Mouse (Mus musculus): ENCODE measurements around the gene Pigq.

Pigq gene

DNA sequence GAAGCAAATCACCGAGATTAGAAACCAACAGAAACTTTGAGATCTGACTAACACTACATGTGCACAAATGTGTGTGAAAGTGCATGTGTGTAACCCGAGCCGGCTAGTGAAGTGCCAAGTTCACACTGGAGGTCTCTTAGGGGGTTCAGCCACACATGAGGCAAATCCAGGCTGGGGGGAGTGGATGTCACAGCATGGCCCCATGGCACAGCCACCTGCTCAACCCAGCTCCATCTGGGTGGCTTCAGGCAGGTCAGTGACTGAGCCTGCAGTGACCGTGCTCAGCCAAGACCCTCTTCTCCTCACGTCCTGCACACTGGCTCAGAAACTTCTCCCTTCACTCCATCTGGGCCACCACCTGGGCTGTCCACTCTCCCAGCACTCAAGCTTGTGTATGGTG lies 5.2 kb upstream of the Pigq start:
- no peak for TF ChIP-seq GATA4 (IDR thresholded peaks at IDR 0.05; ENCODE audit: insufficient replicate concordance, low read length)

GRCm38 (mm10) chr17:25948051-25948450 lies 3.3 kb upstream of the Pigq start:
- no peak for TF ChIP-seq GATA4 (IDR thresholded peaks at IDR 0.05; ENCODE audit: insufficient replicate concordance, low read length)

DNA sequence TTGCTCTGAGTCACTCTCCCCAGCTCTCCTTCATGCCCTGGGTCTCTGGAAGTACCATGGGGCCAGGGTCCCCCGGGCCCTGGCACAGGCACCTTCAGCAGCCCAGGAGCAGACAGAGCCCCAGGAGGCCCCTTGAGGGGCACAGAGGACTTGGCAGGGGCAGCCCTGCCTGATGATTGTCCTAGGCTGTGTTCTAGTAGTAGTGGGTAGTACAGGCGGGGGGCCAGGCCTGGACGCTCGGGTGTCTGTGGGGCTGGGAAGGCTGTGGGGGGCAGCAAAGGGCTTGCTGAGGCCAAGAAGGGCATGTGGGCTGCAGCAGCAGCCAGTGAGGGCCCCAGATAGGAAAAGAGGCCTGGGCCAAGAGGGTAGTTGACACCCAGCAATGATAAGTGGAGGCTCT lies 2.8 kb upstream of the Pigq start:
- TF ChIP-seq GATA4 (IDR thresholded peaks at IDR 0.05; ENCODE audit: insufficient replicate concordance, low read length): no peak

DNA sequence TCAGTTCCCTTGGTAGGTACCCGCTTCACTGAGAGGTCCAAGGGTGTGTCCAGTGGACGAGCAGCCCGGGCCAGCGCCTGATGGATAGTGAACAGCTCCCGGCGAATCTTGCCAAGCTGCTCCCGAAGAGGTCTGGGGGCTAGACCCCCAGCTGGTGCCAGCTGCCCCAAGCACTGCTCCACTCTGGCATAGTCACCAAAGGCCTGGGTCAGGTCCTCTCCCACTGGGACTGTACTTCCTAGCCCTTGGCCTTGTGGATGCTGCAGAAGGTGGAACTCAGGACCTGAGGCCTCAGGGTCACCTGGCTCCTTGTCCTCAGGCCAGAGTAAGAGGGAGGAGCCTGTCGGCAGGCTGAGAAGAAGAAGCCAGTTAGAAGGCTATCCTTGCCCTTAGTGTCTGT lies 2.2 kb upstream of the Pigq start:
- TF ChIP-seq GATA4 (IDR thresholded peaks at IDR 0.05; ENCODE audit: insufficient replicate concordance, low read length): no peak

GRCm38 (mm10) chr17:25946349-25946748 lies 1.6 kb upstream of the Pigq start:
- TF ChIP-seq GATA4 (IDR thresholded peaks at IDR 0.05; ENCODE audit: insufficient replicate concordance, low read length): no peak

GRCm38 (mm10) chr17:25945517-25946155 lies 900 bp upstream of the Pigq start:
- TF ChIP-seq GATA4 (IDR thresholded peaks at IDR 0.05; ENCODE audit: insufficient replicate concordance, low read length): no peak

DNA sequence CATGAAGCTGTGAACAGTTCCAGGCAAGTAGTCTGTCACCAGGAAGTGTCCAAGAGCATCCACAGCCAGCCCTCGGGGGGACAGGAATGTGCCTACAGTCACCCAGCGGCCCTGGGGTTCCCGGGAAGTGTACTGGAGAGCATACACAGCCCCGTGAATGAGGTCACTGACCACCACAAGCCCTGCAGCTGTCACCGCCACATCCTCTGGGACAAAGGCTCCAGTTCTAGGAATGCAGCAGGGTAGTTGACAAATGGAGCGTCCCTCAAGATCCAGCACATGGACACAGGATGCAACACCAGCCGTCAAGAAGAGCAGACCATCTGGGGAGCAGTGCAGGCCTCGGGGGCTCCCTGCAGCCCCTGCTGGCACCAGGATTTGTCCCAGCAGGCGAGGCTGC lies 967 bp downstream of the Pigq start:
- no peak for TF ChIP-seq GATA4 (IDR thresholded peaks at IDR 0.05; ENCODE audit: insufficient replicate concordance, low read length)

- no peak for TF ChIP-seq GATA4 (IDR thresholded peaks at IDR 0.05; ENCODE audit: insufficient replicate concordance, low read length)
Measured at GRCm38 (mm10) chr17:25943221-25943620, 1.5 kb downstream of the Pigq start.

DNA sequence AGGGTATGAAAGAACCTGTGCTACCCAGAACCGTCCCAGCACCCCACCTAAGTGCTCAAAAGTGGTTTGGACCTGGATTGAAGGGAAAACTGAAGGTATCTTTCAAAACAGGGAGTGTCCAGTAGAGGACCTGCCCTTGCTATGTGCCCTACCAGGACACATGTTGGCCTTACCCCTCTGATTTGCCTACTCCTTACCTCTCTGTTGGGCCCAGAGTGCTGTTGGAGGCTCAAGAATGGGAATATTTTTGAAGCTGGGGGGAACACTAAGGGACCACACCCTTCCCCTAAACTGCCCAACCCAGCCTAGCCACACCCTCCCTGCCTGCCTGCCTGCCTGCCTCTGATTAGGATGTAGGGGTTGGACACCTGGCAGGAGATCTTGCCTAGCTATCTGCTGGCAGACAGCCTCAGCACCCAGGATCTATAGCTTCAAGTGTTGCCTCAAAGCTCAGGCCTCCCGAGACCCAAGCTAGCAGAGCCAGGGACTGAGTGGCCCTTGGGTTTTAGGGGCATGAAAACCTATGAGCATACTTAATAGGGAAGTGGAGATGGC lies 2.1 kb downstream of the Pigq start:
- TF ChIP-seq GATA4 (IDR thresholded peaks at IDR 0.05; ENCODE audit: insufficient replicate concordance, low read length): no peak

DNA sequence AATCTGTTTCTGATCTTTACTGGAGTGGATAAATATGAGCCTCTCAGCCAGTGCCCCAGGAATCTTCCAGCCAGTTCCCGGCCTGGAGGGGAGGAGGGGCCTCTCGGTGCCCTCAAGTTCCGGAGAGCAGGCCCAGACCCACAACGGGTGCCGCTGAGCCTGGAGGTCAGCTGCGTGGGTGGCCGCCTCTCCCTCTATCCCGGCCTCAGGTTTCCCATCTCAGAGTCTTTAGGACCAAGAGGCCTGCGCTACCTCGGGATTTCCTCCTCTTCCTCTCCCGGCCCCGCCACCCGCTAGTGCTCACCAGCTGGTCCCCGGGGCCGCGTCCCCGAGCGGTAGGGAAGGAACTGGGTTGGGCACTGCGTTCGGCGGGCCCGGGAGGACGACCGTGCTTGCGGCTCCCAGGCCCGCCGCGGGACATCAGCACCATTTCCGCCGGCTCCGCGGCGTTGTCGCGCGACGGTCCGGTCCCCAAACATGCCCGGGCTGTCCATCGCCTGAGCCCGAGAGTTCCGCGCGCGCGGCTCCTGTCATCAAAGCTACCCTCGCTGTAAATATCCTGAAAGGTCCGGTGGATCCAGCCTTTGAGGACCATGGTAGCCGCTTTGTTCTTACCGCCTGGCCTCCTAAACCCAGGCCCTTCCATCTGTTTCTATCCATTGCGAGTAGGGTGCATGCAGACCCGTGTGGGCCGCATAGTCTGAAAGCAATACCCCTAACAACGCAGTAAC lies 3.1 kb downstream of the Pigq start:
- TF ChIP-seq GATA4 (IDR thresholded peaks at IDR 0.05; ENCODE audit: insufficient replicate concordance, low read length): peak; percentile 39; the same call in 1 of the 2 replicates

GRCm38 (mm10) chr17:25934526-25934925 lies 10.2 kb downstream of the Pigq start:
- TF ChIP-seq GATA4 (IDR thresholded peaks at IDR 0.05; ENCODE audit: insufficient replicate concordance, low read length): no peak

DNA sequence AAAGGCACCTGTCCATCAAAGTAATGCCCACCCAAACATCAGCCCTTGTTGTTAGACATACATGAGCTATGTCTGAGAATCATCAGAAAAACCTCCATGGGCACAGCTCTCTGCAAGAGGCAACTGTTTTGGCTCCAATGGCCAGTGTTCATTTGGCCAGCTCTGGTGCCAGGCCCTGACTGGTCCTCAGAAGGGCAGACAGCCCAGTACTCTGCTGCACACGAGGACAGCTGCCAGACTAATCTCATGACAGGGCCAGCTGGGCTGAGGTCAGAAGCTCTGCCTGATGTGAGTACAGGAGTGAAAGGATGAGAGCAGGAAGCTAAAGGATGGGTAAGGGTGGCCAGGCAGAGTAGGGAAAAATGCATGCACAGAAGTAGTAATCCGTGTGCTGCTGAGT lies 19.4 kb downstream of the Pigq start:
- no peak for TF ChIP-seq GATA4 (IDR thresholded peaks at IDR 0.05; ENCODE audit: insufficient replicate concordance, low read length)

- no peak for TF ChIP-seq GATA4 (IDR thresholded peaks at IDR 0.05; ENCODE audit: insufficient replicate concordance, low read length)
Measured at GRCm38 (mm10) chr17:25922120-25922519, 22.6 kb downstream of the Pigq start.

DNA sequence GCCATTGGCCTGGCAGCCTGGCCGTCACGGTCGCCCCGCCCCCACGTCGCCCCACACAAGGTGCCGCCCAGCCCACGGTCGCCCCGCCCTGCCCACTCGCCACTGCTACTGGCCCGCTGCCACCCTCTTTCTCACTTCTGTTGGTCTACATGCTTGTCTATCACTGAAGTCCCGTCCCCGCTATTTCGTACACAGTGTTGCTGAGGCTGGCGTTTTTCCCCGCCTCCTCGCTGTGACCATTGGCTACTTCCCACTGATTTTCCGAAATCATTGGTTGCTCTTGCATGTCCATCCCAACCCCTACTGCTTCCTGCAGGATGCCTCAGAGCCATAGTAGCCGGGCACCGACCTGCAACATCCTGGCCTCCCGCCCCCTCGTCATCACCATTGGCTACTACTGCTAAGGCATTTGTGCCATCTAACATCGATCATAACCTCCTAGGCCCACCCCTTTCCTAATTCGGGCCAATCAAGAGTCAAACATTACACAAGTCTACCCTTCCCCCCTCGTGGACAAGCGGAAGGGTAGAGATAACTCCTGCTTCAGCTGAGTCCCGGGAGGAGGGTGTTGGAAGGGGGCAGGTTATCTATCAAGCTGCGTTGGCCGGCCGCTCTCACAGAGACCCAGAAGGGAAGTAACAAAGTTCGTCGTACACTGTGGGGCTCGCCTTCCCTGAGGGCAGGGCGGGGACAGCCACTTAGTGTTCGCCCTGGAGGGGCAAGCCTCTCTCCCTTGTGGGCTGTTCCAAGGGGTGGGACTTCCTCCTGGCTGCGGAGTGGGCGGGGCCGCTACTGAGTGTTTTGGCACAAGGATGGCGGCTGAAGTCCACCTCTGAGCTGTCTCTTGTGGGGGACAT lies 24.7 kb downstream of the Pigq start:
- peak; percentile 97 for TF ChIP-seq GATA4 (IDR thresholded peaks at IDR 0.05; ENCODE audit: insufficient replicate concordance, low read length)

- TF ChIP-seq GATA4 (IDR thresholded peaks at IDR 0.05; ENCODE audit: insufficient replicate concordance, low read length): no peak
Measured at GRCm38 (mm10) chr17:25919144-25919785, 25.5 kb downstream of the Pigq start, which contains the start of gene Rab40c. Gene Rab40c, minus strand, starts transcription at chr17:25919727.
